Mouse (Mus musculus): ENCODE results near the gene Sfrp4.

The Sfrp4 gene

DNA sequence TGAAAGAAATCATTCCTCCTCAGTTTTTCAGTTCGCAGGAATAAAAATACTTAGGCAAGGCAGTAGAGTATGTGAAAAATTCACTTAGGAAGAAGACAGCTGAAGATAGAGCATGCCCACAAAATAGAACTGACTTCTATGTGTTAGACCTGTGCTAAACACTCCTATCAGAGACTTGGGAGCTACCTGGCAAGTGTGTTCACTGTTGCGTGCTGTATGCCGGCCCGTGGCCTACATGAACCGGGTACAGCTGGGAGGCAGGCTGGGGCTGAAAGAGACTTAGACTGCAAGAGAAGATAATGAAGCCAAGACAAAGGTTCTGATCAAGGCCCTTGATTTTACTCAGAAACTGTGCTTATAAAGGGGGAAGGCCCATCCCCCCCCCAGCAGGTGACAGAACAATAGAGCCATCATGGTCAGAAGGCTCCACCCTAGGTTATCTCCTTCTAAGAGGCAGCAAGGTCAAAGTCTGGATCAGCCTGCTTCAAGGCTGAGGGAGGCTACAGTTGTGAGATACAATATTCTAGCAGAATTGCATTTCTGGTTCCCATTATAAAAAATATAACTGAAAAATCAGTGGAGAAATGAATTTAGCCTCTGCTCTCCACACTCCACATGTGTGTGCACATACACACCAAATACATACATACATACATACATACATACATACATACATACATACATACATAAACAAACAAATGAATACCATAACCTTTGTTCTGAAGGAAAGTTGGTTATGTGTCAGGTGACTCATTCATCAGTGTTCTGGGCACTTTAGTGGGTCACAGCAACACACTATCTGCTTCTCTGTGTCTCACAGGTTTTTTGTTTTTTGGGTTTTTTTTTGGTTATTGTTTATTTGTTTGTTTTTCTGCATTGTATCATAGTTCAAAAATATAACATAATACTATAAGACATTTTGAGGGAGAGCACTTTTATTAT is 8.1 kb downstream of the Sfrp4 start:
- no peak for DNase-seq (ENCODE audit: low spot score)

DNA sequence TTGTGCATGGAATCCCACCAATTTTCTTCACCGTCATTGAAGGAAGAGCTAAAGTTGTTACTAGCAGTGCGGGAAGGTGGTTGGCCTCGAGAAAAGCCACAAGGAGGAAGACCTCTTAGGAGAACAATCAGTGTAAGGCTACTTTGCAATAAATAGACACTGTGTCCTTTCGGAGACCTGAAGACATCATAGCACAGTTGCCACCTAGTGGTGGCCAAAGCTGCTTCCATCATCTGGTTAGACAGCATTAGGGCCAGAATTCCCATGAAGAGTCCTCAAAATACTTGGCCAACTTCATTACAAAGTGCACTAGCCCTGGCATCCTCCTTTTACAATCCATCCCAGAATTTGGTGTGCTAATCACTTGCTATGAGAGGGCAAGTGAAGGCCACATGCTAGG is 13.2 kb downstream of the Sfrp4 start:
- DNase-seq (ENCODE audit: low spot score): peak; percentile 33

DNA sequence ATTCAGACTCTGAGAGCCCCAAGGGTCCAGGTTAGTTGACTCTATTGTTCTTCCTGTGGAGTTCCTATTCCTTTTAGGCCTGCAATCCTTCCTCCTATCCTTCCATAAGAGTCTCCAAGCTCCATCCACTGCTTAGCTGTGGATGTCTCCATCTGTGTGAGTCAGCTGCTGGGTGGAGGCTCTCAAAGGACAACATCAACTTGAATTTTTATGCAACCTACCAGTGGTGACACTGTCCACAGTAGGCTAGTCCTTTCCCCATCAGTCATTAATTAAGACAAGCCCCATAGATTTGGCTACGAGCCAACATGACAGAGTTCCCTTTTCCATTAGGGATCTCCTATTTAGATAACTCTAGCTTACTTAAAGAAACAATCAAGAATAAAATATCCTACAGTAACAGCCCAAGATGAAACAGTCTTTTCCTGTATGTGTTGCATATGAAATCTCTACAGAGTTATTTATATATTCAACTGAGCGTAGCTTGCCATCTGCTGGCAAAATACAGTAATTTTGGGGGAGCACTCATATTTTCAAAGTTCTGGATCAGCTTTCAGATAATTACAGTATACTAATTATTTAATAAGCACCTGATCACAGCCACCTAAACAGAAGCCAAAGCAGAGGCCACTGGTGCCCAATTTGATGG is 17.4 kb downstream of the Sfrp4 start:
- peak; percentile 12 for DNase-seq (ENCODE audit: low spot score)

DNA sequence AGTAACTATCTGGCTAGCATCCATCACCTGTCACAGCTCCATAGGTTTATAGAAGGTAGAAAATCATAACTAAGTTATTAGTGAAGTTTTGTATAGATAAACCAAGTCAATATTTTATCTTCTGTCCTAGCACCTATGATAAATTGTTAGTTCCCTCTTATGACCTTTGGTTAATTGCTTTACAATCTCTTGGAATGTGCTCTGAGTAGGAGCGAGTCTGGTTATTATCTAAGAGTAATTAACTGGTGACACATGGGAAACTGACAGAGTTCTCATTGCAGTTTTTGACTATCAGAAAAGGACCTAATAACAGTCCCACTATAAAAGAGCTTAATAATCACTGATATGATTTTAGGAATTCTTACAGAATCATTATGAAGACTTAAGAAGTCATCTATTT is 20.6 kb downstream of the Sfrp4 start:
- no peak for DNase-seq (ENCODE audit: low spot score)

DNA sequence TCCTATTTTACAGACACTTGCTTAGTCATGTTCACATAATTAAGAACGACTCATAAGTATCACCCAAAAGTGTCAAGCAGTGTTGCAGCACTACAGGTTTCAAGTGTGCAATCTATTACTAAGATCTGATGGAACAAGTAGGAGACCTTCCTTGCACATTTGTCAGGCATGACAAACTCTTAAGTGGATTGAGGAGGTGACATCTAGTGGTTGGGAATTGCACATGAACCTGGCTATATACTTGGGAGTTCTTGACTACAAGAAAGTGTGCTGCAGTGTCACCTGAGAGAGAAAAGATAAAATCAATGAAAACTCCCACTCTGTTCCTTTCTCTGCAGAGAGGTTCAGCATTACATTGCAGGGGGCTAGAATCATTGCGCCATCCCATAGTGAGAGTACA is 21.3 kb downstream of the Sfrp4 start:
- DNase-seq (ENCODE audit: low spot score): no peak

DNA sequence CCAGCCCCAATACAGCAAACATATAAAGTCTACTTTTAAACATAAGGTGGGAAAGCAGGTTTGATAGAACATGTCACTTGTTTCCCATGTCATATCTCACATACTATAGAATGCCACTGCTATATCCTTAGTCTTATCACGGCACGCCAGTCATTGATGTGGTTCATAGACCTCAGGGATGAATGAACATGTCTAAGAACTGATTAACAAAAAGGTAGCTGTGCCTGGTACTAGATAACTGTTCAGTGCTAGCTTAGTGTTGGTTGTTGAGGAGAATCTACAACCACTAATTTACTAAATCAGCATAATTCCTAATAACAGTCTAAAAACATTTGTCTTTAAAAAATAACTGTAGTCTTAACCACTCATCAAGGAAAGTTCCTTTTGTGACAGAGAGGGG is 26.9 kb downstream of the Sfrp4 start:
- no peak for DNase-seq (ENCODE audit: low spot score)

DNA sequence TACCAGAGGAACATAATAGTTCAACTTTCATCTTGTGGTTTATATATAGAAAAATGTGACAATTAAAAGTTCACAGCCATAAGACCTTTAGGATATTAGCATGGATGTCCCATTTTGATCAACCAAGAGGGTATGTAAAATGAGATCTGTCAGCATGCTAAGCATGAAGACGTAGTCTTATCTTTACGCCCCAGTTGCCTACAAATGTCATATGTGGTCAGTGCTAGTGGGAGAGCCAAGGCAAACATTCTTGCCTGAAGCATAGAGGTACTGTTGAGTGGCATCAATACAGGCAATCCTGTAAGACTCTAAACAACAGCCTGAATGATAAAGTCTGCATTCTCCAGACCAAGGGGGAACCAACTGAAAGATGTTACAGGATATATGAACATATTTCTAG is 29.5 kb downstream of the Sfrp4 start:
- DNase-seq (ENCODE audit: low spot score): no peak

DNA sequence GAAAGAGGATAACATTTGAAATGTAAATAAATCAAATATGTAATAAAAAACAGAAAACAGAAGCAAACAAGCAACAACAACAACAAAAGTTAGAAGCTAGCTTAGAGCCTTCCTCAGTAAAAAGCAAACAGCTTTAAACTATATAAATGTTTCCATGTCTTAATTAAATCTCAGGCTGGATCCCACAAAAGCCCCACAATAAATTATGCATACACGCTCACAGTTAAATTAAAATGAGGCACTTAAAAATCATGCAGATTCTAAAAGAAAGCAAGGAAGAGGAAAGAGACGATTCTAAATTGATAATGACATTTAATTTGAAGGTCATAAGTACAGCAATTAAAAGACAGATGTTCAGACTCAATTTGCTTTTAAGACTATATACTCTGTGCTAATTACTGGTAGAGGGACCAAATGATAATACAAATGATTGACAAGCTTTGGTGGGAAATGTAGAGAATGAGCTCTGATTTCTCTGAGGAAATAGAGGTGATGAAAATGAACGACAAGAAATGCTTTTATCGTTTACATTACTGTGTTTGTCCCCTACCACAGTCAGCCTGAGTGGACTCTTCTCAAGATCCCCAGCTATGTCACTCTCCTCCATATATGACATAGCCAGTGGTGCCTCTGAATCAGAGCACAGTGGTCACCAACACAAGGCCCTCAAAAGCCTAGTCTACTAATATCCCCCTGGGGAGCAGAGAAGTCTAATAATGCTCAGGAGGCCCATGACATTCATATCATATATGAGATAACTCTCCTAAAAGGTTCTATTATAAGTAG is 45.6 kb downstream of the Sfrp4 start:
- DNase-seq (ENCODE audit: low spot score): no peak

DNA sequence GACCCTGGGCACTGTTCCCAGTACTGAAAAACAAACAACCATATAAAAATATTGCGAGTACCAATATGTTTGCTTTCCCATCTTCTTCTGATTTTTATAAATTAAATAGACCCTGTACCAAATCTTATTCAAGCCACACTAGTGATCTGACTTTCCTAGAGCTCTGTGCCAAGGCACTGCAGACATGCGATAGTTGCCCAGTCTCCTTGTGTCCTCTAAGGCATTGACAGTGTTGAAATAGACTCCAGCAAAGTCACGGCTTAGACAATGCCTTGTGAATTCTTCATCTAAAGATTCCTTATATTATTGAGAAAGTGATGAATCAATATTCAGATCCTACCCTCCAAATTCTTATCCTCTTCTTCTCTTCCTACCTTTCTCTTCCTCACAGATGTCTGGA is 51.1 kb downstream of the Sfrp4 start:
- no peak for DNase-seq (ENCODE audit: low spot score)

DNA sequence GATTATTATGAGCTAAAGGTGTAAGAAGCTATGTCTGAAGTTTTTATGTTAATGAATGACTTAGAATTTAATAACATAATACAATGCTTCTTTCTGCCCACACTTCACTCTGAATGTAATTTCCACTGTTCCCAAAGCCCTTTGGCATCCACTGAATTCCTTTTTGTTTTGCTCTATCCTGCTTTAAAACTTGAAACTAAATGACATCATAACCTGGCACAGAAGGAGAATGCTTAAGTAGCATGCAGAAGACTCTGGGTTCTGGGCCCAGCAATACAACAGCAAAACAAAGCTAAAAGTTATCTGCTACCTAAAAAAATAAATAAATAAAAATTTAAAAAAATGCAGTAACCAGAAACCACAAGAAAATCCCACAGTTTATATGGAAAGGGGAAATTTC is 51.7 kb downstream of the Sfrp4 start:
- DNase-seq (ENCODE audit: low spot score): no peak
